Mouse (Mus musculus): ENCODE results near the gene Sprr2j-ps. TPM values are rescaled to one million over a fixed set of nuclear protein-coding genes. Genes with fewer than 3 reads are reported as not detected.

The Sprr2j-ps gene
- polyA plus RNA-seq, 1 experiment from 2014 or later: 2.6 TPM

DNA sequence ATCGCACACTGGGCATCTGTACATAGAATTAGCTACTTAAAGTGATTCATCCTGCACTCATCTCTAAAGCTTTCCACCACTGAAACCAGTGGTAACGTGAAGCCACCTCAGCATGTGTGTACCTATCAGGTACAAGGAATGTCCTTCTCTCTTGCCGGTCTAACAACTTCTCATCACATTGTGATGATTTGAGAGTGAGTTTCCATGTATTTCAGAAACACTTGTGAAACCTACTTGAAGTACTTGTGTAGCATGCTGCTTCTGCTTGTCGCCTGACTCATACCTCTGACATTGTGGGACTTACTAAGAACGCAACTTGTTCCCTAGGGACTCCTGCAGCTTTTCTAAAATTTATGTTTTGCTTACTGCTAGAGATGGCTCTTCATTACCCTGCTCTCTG, 37.3 kb downstream of the Sprr2j-ps start:
- H3K36me3 ChIP-seq (ENCODE audit: control insufficient read depth, insufficient read depth, low read length): no peaks in the 10 kb centered on the region
- H3K9ac ChIP-seq (ENCODE audit: low read length): no peak overlapping the region
- no peaks in the 10 kb centered on the region for H3K27me3 ChIP-seq (ENCODE audit: control insufficient read depth, insufficient read depth, low read length)
- no peaks in the 10 kb centered on the region for H3K4me1 ChIP-seq (ENCODE audit: control insufficient read depth, insufficient read depth, low read length)
- H3K4me3 ChIP-seq (replicated peaks; ENCODE audit: low read length): no peak overlapping the region
- WGBS: 86% methylated on average over 5 of the region's 5 CpGs
- ATAC-seq (ENCODE audit: insufficient read depth, low FRiP score): no peak
- H3K9me3 ChIP-seq (replicated peaks; ENCODE audit: control insufficient read depth, low read length): no peaks in the 10 kb centered on the region
- no peak overlapping the region for H3K27ac ChIP-seq (ENCODE audit: low read length)
- no peak overlapping the region for H3K4me2 ChIP-seq (ENCODE audit: low read depth, low read length)

- Histone ChIP-seq H3K4me2 (ENCODE audit: low read depth, low read length) (no peak within 1 kb of the TSS), H3K9me3 (replicated peaks; ENCODE audit: control insufficient read depth, low read length) (no peaks in the 10 kb centered on the region), H3K27ac (ENCODE audit: low read length) (no peak within 1 kb of the TSS), H3K4me1 (ENCODE audit: control insufficient read depth, insufficient read depth, low read length) (no peaks in the 10 kb centered on the region), H3K27me3 (ENCODE audit: control insufficient read depth, insufficient read depth, low read length) (no peaks in the 10 kb centered on the region), H3K4me3 (replicated peaks; ENCODE audit: low read length) (no peak within 1 kb of the TSS), H3K36me3 (ENCODE audit: control insufficient read depth, insufficient read depth, low read length) (no peaks in the 10 kb centered on the region), H3K9ac (ENCODE audit: low read length) (no peak within 1 kb of the TSS)
- ATAC-seq (ENCODE audit: insufficient read depth, low FRiP score): no peak
- 52% methylated on average over 2 of the region's 2 CpGs for WGBS
These were observed 40.7 kb downstream of the Sprr2j-ps start, which contains the start of gene Sprr3 for GRCm38 (mm10) chr3:92458620-92459019. Sprr3 (minus strand) TSS chr3:92458720.

GRCm38 (mm10) chr3:92466576-92466975, 48.7 kb downstream of the Sprr2j-ps start:
- WGBS: 62% methylated on average over 1 of the region's 1 CpGs
- no peak overlapping the region for H3K27ac ChIP-seq (ENCODE audit: low read length)
- no peaks in the 10 kb centered on the region for H3K27me3 ChIP-seq (ENCODE audit: control insufficient read depth, insufficient read depth, low read length)
- H3K4me3 ChIP-seq (replicated peaks; ENCODE audit: low read length): no peak overlapping the region
- no peak for ATAC-seq (ENCODE audit: insufficient read depth, low FRiP score)
- H3K4me2 ChIP-seq (ENCODE audit: low read depth, low read length): no peak overlapping the region
- no peaks in the 10 kb centered on the region for H3K9me3 ChIP-seq (replicated peaks; ENCODE audit: control insufficient read depth, low read length)
- H3K9ac ChIP-seq (ENCODE audit: low read length): no peak overlapping the region
- H3K4me1 ChIP-seq (ENCODE audit: control insufficient read depth, insufficient read depth, low read length): no peaks in the 10 kb centered on the region
- H3K36me3 ChIP-seq (ENCODE audit: control insufficient read depth, insufficient read depth, low read length): no peaks in the 10 kb centered on the region

DNA sequence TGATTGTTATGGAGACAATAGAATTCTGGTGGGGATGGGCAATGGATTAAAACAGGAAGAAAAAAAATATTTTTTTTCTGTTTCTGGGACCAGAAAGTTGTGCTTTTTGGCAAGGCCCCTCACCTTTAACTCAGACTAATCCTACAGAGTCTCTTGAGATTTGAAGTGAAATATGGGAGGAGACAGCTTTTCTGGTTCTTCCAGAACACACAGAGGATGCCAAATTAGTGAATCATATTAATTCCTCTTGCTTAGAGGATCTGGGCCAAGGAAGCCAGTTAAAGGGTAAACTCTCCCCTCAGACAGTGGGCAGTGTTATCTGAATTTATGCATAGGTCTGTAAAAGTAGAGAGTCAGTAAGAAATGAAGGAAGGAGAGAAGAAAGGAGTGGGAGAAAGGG, 49.5 kb downstream of the Sprr2j-ps start:
- ATAC-seq (ENCODE audit: insufficient read depth, low FRiP score): no peak
- H3K4me1 ChIP-seq (ENCODE audit: control insufficient read depth, insufficient read depth, low read length): no peaks in the 10 kb centered on the region
- no peak overlapping the region for H3K4me3 ChIP-seq (replicated peaks; ENCODE audit: low read length)
- no peaks in the 10 kb centered on the region for H3K36me3 ChIP-seq (ENCODE audit: control insufficient read depth, insufficient read depth, low read length)
- no peak overlapping the region for H3K9ac ChIP-seq (ENCODE audit: low read length)
- no peak overlapping the region for H3K4me2 ChIP-seq (ENCODE audit: low read depth, low read length)
- H3K27ac ChIP-seq (ENCODE audit: low read length): no peak overlapping the region
- H3K27me3 ChIP-seq (ENCODE audit: control insufficient read depth, insufficient read depth, low read length): no peaks in the 10 kb centered on the region
- no peaks in the 10 kb centered on the region for H3K9me3 ChIP-seq (replicated peaks; ENCODE audit: control insufficient read depth, low read length)

Other genes starting within 250 kb of the Sprr2j-ps start
- 33.7 and 51.7 TPM in 2 replicates for gene Sprr2a1, start 202.3 kb upstream of the Sprr2j-ps start, polyA plus RNA-seq (2015; fragmentation: Nextera tagmentation; extraction: Ambion mirVana)
- 2,249 and 3,769 TPM in 2 replicates for gene Sprr2a2, start 202.2 kb upstream of the Sprr2j-ps start, polyA plus RNA-seq (2015; fragmentation: Nextera tagmentation; extraction: Ambion mirVana)
- gene Sprr2a3, start 132.7 kb upstream of the Sprr2j-ps start, polyA plus RNA-seq (2015; fragmentation: Nextera tagmentation; extraction: Ambion mirVana): 142 and 237 TPM in 2 replicates
- not detected in 2 replicates for gene Sprr2b, start 101.5 kb upstream of the Sprr2j-ps start, polyA plus RNA-seq (2015; fragmentation: Nextera tagmentation; extraction: Ambion mirVana)
- gene Sprr2d, start 78.9 kb upstream of the Sprr2j-ps start, polyA plus RNA-seq (2015; fragmentation: Nextera tagmentation; extraction: Ambion mirVana): 2.1 and 3.2 TPM in 2 replicates
- gene Sprr2e, start 65.9 kb upstream of the Sprr2j-ps start, polyA plus RNA-seq (2015; fragmentation: Nextera tagmentation; extraction: Ambion mirVana): not detected in 2 replicates
- gene Sprr2f, start 52.9 kb upstream of the Sprr2j-ps start, polyA plus RNA-seq (2015; fragmentation: Nextera tagmentation; extraction: Ambion mirVana): not detected in 2 replicates
- gene Sprr2h, start 32.4 kb upstream of the Sprr2j-ps start, polyA plus RNA-seq (2015; fragmentation: Nextera tagmentation; extraction: Ambion mirVana): 0.39 and 1.3 TPM in 2 replicates
- 4.6 and 10.6 TPM in 2 replicates for gene Sprr2i, start 10.1 kb upstream of the Sprr2j-ps start, polyA plus RNA-seq (2015; fragmentation: Nextera tagmentation; extraction: Ambion mirVana)
- gene Gm9774, start 11.3 kb downstream of the Sprr2j-ps start, polyA plus RNA-seq (2015; fragmentation: Nextera tagmentation; extraction: Ambion mirVana): 8.0 and 17.2 TPM in 2 replicates
- 2.8 and 7.6 TPM in 2 replicates for gene Sprr2k, start 14.5 kb downstream of the Sprr2j-ps start, polyA plus RNA-seq (2015; fragmentation: Nextera tagmentation; extraction: Ambion mirVana)
- 3.8 and 9.8 TPM in 2 replicates for gene Sprr1b, start 20.7 kb downstream of the Sprr2j-ps start, polyA plus RNA-seq (2015; fragmentation: Nextera tagmentation; extraction: Ambion mirVana)
- 354 and 827 TPM in 2 replicates for gene Sprr3, start 40.6 kb downstream of the Sprr2j-ps start, polyA plus RNA-seq (2015; fragmentation: Nextera tagmentation; extraction: Ambion mirVana)
- 466 and 940 TPM in 2 replicates for gene Sprr1a, start 67.8 kb downstream of the Sprr2j-ps start, polyA plus RNA-seq (2015; fragmentation: Nextera tagmentation; extraction: Ambion mirVana)
- not detected in 2 replicates for gene Sprr4, start 82.4 kb downstream of the Sprr2j-ps start, polyA plus RNA-seq (2015; fragmentation: Nextera tagmentation; extraction: Ambion mirVana)
- gene 2310046K23Rik, start 116.4 kb downstream of the Sprr2j-ps start, polyA plus RNA-seq (2015; fragmentation: Nextera tagmentation; extraction: Ambion mirVana): not detected in 2 replicates
- gene Ivl, start 155.7 kb downstream of the Sprr2j-ps start, polyA plus RNA-seq (2015; fragmentation: Nextera tagmentation; extraction: Ambion mirVana): 1.3 and 2.0 TPM in 2 replicates
- 1.4 and 1.7 TPM in 2 replicates for gene Smcp, start 170.9 kb downstream of the Sprr2j-ps start, polyA plus RNA-seq (2015; fragmentation: Nextera tagmentation; extraction: Ambion mirVana)
- not detected in 2 replicates for gene 2210017I01Rik, start 189.4 kb downstream of the Sprr2j-ps start, polyA plus RNA-seq (2015; fragmentation: Nextera tagmentation; extraction: Ambion mirVana)
- gene Lce6a, start 203.6 kb downstream of the Sprr2j-ps start, polyA plus RNA-seq (2015; fragmentation: Nextera tagmentation; extraction: Ambion mirVana): not detected in 2 replicates
- 0.40 TPM in 1 of 2 replicates, not detected in the other for gene Lce1a1, start 230.2 kb downstream of the Sprr2j-ps start, polyA plus RNA-seq (2015; fragmentation: Nextera tagmentation; extraction: Ambion mirVana)
- gene Lce1b, start 238.8 kb downstream of the Sprr2j-ps start, polyA plus RNA-seq (2015; fragmentation: Nextera tagmentation; extraction: Ambion mirVana): not detected in 2 replicates